Mouse (Mus musculus) megakaryocyte progenitor cell, adult 5-6 weeks (primary cell): Measurements from ENCODE around the gene Akap8. TPM values are rescaled to one million over a fixed set of nuclear protein-coding genes. Genes with fewer than 3 reads are reported as not detected.

Experiments used
- ATAC-seq: replicated peaks from 2 replicates; pipeline ENCODE4 v1.8.0; 2016; ENCODE audit warnings: mild to moderate bottlenecking, moderate TSS enrichment, inconsistent platforms; ENCODE audit not compliant: poor library complexity
- total RNA-seq, 2 experiments: library from RNA; stranded (forward) in 1 of 2; stranded (reverse) in 1 of 2; fragments of 157-497, 149-512 nt in 1 of 2; fragments of 200-1000 nt in 1 of 2; gene quantifications; 2 replicates each; pipeline versions ENCODE4 v1.2.3 to v1.2.4; 2015 to 2017

The Akap8 gene
- total RNA-seq, 2 experiments from 2014 or later = 76.7 to 116 TPM

DNA sequence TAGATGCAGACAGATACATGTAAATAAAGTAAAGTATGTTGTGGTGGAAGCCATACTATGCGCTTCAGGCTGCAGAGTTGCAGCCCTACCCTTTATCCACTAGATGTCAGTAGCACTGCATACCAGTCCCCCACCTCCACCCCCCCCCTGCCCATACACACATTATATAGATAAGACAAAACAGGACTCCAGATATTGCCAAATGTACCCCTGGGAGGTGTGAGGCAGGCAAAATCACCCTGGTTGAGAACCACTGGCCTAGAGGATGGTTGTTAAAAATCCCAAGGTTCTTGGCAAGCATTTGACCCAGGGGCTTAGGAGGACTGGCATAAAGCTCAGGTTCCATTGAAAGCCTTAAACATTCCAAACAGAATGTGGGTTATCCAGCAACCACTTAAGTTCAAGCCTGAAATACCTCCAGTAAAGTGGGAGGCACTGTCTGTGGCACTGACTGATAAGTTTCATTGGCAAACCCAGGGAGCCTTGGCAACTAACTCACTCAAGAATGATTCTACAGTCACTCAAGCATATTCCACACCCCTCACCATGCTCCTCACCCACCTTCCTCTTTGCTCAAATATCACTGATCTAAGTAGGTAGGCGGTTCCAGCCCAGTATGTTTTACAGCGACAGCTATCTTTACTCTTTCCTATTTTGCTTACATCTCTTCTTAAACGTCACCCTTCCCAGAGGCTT lies 28.1 kb upstream of the Akap8 start:
- peak; percentile 58 for ATAC-seq

DNA sequence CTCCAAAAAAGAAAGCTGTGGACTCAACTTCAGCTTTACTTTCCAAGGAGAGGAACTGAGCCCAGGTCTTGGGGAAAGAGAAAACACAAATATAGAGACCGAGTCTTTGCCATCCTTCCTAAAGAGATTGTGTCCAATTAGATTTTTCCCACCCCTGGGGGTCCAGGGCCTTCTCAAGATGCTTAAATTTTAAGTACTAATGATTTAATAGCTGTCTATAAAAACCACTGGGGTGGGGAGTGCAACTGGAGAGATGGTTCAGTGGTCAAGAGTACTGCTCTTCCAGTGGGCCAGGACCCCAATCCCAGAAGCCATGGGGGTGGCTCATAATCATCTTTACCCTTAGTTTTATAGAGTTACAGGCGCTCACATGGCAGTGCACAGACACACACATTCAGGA lies 27.4 kb upstream of the Akap8 start:
- no peak for ATAC-seq

DNA sequence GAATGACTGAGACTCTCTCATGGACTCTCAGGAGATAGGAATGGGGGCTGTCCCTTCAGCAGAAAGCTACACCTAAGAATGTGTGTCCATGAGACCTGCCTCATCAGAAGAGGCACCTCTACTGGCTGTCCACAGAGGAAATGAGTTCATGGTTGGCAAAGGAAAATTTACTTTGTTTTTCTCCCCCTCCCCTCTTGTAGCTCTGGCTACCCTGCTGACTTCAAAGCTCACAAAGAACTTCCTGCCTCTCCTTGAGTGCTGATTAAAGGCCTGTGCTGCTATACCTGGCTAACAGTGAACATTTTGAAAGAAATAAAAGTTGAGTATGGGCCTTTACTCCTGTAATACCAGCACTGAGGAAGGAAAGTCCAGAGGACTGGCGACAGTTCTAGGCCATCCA lies 20.1 kb upstream of the Akap8 start:
- no peak for ATAC-seq

DNA sequence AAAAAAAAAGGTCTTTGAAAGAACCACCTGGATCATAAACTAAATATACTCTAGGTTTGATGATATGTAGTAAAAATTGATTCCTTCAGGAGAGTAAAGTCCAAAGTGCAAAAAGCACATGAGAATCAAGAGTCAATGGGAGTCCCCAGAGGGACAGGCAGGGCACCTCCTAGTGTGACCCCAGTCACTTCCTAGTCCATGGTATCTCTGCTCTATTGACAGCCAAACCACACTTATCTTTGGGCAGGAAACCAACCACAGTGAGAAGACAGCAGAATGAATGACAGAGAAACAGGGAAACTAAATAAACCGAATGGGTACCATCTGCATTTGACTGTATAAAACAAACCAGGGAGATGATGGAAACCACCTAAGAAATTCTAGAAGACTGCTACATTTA lies 19.1 kb upstream of the Akap8 start:
- peak; percentile 75 for ATAC-seq

DNA sequence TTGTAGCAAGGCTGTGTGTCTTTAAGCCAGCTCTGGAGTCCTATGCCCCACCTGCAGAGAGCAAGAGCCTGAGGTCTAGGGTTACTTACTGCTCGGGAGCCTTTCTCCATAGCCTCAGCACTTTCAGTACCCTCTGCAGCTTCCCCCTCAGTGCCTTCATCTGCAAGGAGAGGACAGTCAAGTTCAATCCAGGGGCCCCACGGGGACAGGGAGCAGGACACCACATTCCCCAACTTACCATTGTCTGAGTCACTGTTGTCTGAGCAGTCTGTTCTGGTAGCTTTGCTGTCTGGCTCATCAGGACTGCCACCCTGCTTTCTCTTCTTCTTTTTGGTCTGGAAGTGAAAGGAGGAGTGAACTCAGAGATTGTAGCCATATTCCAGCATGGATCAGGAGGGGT lies 14.8 kb upstream of the Akap8 start:
- ATAC-seq = 0 out of 2 replicates have a peak, but pooled peaks have one; percentile 26

DNA sequence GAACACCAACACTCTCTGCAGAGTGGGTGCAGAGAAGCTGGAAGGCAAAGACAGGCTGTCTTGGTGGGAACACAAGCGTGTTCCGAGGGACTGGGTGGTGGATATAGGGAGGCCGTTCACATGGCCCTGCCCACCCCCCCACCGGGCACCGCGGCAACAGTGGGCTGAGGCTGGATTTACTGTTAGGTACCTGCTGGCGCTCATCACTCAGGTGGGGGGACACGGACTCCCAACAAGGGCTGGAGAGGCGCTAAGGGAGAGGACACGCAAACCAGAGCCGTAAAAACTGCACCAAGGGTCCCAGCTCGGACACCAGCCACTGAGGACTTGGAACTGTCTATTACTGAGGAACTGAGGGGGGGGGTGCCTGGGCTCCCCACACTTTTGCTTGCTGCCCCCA lies 13.9 kb upstream of the Akap8 start:
- no peak for ATAC-seq

DNA sequence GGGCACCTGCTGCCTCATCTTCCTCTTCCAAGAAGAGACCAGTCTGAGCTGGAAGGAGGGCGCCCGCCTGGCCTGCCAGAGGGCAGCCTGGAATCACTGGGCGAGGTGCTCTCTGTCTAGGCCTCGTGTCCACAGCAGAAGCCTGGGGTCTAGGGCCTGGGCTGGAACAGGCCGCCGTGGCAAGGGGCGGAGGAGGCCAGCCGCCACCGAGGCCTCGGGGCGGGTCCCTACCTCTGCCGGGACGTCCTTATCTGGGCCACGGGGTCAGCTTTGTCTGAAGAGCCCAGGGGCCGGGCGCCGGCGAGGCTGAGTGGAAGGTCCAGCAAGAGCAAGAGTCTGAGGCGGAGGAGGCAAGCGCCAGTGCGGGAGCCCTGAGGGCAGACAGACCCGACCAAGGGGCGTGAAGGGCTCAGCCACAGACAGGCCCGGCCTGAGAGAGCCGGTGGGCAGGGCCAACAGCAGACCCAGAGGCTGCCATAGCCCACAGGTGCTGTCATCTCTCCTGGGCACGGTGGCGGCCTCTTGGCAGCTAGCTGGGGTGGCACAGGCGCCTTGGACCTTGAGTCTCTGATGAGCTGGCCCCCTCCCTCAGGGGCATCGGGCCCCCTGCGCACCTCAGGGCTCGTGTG lies 12.8 kb upstream of the Akap8 start:
- ATAC-seq = no peak

DNA sequence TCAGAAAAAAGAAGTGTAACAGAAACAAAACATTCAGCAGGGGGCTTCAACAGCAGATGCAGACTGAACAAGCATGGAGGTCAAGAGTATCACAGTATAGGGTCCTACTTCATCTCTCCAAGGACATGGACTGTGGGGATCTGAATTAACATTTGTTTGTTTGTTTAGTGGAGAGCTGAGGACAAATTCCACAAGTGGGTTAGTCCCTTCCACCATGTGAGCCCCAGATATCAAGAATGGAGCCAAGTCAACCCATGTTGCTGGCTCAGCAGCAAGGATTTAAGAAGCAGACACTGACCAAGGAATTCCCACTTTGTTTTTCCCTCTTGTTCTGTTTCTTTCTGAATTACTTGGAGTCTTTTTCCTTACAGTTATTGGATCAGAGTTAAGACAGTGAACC lies 6.5 kb upstream of the Akap8 start:
- ATAC-seq = no peak

DNA sequence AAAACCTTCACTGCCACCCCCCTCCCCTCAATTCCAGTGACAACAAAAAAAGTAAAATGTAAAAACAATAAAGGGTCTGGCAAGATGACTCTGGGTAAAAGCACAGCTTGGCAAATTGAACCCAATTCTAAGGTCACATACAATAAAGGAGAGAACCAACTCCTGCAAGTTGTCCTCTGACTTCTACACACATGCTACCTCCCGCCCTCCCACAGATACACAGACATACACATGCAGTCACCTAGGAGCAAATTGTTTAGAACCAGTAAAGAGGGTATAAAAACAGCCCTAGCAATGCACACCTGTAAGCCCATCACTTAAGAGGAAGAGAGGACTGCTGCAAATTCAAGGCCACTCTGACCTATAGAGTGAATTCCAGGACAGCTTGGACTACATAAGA lies 1.8 kb upstream of the Akap8 start:
- no peak for ATAC-seq

DNA sequence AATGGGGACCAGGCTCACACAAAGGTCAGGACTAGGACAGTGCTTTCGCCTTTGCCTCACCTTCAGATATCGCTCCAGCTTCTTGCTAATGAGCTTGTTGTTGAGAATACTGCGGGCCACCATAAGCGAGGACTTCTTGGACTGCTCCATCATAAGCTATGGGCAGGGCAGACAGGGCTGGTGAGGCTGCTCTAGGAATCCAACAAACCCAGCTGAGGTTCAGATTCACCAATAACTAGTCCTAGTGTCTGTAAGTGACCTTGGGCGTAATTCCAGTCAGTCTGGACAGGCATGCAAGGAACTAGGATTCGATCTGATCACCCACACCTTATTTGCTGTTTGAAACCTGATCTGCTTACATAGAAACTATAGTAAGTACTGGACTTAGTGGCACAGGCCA lies 798 bp upstream of the Akap8 start:
- ATAC-seq = no peak

DNA sequence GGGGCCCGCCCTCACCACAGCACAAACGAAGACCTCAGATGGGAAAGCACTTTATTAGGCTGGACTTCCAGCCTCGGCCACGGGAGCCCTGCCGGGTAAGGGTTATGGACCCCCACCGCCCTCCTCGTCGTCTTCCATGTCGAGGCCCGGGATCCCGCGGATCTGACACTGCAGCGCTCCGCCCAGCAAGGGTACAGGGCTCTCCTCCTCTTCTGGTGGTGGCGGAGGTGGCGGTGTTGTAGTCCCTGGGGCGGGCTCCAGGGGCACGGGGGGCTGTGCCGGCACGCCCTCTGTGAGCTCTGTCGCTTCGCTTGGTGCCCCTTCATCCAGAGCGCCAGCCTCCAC lies 324 bp upstream of the Akap8 start:
- ATAC-seq = peak; percentile 70

DNA sequence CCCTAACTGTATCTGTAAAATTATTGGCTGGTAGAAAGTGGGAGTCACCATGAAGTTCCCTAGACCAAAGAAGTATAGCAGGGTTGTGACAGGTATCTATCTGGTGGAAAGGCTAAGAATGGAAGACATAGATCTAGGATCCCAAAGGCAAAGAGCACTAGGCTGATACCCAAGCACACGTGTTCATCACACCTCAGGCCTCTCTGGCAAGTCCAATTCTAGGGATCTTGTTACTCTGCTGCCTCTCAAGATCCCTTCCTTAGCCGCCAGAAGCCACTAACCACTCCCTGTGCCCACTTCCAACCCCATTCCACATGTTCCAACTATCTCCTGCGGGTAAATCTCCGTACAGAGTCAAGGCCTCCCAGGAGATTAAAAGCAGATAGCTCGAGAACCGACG lies 1.1 kb downstream of the Akap8 start:
- no peak for ATAC-seq

DNA sequence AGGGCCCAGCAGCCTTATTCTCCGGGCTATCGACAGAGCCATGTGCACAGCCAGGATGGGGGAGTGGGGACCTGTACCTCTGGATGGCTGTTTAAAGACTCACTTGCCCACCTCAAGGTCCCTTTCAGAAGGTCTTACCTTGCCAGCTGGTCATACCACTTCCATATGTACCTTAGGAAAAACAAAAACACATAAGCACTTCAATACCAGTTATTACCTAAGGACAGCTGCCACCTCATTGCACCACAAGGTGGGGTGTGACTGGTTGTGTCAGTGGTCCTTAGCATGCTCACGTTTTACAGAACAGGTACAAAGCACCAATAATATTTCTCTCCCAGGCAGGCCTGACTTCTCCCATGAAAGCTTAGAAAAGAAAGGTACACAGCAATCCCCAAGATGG lies 3.3 kb downstream of the Akap8 start:
- ATAC-seq = no peak

DNA sequence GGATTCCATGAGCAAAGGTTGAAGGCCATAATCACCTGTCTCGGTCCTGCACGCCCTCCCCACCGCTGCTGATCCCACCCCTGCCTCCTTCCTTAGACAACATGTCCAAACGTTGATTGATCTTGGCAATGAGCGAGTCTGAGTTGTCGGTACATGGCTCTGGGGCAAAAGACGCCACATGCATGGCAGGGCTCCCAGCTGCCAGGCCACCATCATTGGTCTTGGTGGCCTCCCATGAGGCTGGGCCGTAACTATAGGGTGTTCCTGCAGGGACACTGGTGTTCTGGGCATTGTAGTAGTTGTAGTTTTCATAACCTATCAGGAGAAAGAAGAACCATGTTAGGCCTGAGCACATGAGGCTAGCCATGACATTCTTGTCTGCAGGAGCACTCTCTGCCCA lies 4.0 kb downstream of the Akap8 start:
- ATAC-seq = no peak

DNA sequence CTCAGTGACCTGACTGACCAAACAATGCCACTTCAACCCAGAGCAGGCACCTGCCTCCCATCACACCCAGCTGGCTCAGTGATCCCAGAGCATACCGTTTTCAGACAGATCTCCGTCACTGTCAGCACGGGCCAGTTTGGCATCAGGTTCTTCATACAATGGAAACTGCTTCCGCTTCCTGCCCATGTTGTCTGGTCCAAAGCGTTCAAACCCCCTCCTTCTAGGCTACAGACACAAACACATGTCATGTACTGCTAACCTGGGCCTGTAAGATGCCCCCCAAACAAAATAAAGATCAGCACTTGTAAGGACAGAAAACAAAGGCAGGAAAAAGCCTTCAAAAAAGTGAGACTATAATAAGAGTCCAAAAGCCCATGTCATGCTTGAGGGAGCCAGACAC lies 5.5 kb downstream of the Akap8 start:
- ATAC-seq = no peak

DNA sequence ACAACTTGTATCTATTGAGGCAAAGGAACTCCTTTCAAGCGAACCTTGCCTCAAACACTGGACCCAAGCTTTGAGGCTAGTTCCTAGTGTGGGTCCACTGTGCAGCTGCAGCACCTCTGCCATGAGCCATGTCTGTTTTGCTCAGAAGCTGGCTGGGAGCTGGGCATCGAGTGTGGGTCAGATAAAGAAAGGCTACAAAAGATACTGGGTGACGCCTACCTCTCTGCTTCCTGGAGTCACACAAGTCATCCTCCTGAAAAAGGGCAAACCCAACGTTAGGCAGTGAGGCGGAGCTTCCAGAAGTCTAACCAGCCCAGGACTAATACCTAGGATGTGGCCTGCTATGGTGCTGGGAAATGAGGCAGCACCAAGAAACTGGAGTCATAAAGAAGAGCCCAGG lies 7.1 kb downstream of the Akap8 start:
- peak; percentile 79 for ATAC-seq

DNA sequence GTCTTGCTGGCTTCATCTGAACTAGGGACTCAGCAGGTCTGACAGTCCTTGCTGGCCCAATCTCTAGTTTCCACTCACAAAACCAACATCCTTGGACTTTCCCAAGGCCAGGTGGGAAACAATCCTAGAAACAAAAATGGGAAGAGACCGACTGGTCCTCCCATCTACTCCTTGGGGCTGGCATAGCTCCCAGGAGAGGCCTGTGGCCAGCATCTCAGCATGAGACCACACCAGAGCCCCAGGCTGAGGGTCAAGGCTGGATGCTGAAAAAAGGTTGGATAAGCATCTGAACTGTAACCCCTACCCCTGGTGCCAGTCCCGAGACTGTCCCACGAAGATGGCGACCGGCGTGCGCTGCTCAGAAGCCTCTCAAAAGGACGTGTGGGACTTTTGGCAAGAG lies 8.2 kb downstream of the Akap8 start:
- no peak for ATAC-seq

DNA sequence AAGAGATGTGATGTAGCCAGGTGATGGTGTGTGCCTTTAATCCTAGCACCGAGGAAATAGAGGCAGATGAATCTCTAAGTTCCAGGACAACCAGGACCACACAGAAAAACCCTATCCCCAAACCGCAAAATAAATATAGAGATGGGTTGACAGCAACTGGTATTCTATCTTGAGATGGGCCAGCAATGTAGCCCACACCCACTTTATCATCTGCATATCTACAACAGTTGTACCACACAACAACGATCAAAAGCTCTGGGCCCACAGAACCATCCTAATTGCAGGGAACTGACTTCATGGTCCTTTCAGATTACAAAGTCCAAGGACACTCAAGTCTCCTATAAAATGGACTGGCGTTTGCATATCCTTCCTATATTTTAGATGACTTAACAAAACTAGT lies 13.1 kb downstream of the Akap8 start:
- ATAC-seq = no peak

DNA sequence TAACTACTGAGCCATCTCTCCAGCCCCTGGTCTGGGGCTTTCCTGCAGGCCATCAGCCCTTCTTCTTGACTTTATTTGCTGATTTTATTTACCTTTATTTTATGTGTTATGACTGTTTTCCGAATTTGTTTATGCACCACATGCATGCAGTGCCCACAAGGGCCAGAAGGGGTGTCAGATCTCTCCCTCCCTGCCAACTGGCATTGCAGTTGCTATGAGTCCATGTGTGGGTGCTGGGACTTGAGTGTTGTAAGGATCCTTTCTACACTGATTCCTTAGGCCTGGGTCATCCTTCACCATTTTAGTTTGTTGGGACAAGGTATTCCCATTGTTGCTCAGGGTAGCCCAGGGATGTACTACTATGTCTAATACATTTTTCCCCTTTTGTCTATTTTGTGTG lies 22.9 kb downstream of the Akap8 start:
- peak; percentile 58; the same call in 1 of the 2 replicates for ATAC-seq

DNA sequence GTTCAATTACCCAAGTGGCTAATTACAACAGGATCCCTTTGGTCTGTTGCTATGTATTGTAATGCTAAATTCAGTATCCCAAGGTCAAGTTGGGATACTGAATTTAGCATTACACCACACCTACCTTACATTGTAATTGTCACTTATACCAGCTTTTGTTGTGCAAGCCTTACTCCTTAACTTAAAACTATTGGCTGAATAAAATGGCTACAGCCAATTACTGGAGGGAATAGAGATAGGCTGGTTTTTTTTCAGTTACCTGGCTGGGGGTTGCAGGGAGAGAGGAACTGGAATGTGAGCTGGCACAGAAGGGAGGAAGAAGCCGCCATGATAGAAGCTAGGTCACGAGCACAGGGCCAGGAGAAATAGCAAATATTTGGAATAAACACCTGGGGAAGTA lies 25.1 kb downstream of the Akap8 start:
- ATAC-seq = no peak

DNA sequence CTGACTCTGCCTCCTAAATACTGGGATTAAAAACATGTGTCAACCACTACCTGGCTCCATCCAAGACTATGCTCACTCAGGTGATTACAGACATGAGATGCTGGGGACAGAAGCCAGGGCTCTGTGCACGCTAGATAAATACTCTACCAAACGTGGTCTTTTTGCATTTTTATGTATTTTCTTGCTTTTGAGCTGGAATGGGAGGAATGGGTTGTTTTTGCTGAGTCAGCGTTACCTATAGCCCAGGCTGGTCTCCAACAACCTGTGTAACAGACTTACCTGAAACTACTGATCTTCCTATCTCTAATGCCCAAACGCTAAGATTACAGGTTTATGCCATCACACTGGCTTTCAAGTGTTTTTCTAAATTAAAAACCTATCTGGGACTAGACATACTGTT lies 25.9 kb downstream of the Akap8 start:
- ATAC-seq = no peak

DNA sequence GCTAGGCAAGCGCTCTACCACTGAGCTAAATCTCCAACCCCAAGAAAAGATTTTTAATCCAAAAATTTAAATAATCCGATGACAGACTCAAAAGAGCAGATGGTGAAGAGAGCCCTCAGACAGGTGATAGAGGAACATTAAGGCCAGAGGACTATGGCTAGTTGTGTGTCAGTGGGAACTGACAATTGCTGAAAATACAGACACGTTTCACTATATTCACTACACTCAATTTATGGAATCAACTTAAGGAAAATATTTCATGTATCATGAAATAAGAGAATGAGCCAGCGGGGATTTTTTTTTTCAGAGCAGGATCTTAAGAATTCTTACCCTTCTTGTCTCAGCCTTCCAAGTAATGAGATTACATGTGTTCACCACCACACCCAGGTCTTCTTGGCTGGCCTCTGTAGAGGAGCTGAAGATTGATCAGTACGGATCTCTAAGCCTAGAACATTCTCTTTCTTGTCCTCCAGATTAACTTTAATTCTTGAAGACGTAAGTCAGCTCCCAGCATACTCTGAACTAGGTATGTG lies 35.8 kb downstream of the Akap8 start:
- ATAC-seq = no peak
